Mouse (Mus musculus) hindbrain, embryonic 13.5 days (tissue): Measurements from ENCODE around the gene Slc10a1. TPM values are rescaled to one million over a fixed set of nuclear protein-coding genes. Genes with fewer than 3 reads are reported as not detected.

Source experiments
- ATAC-seq: fragments of 200-750 bp; cut with Nextera tagmentation; 2 replicates; pipeline ENCODE4 v1.8.0; 2017; ENCODE audit warnings: moderate TSS enrichment; ENCODE audit not compliant: low FRiP score
- H3K27ac ChIP-seq: fragments of 300-500 bp; sonication (generic); 2 replicates; pipeline ENCODE4 v1.5.1; 2015; ENCODE audit warnings: inconsistent platforms, mild to moderate bottlenecking, moderate library complexity
- H3K27me3 ChIP-seq: fragments of 300-500 bp; sonication (generic); 2 replicates; pipeline ENCODE4 v1.6.1; 2015; ENCODE audit warnings: mild to moderate bottlenecking, inconsistent platforms
- H3K36me3 ChIP-seq: fragments of 300-500 bp; sonication (generic); 2 replicates; pipeline ENCODE4 v1.6.1; 2015; ENCODE audit warnings: mild to moderate bottlenecking, inconsistent platforms
- H3K4me1 ChIP-seq: fragments of 300-500 bp; sonication (generic); replicated peaks from 2 replicates; pipeline ENCODE4 v1.6.1; 2015; ENCODE audit warnings: inconsistent platforms
- H3K4me2 ChIP-seq: fragments of 300-500 bp; sonication (generic); 2 replicates; pipeline ENCODE4 v1.6.1; 2015; ENCODE audit warnings: inconsistent platforms, mild to moderate bottlenecking, moderate library complexity
- H3K4me3 ChIP-seq: fragments of 300-500 bp; sonication (generic); 2 replicates; pipeline ENCODE4 v1.5.1; 2015; ENCODE audit warnings: mild to moderate bottlenecking, inconsistent platforms
- H3K9ac ChIP-seq: fragments of 300-500 bp; sonication (generic); 2 replicates; pipeline ENCODE4 v1.6.1; 2015; ENCODE audit warnings: mild to moderate bottlenecking, inconsistent platforms
- H3K9me3 ChIP-seq: fragments of 300-500 bp; sonication (generic); 2 replicates; pipeline ENCODE4 v1.6.1; 2016; ENCODE audit warnings: inconsistent platforms
- WGBS: fragments of 180-500 bp; shearing (Covaris S2); methylation state at CpG from one replicate; pipeline ENCODE4 v1.1.7; 2015; 5-methylcytosine and 5-hydroxymethylcytosine counted together
- polyA plus RNA-seq: library from polyadenylated mRNA; unstranded; fragments of >200 nt; fragmentation: Nextera tagmentation; extraction: Ambion mirVana; gene quantifications from 2 replicates; pipeline ENCODE4 v1.2.1, GENCODE M21; 2015

Gene Slc10a1
- polyA plus RNA-seq, result 0.21 and 0.76 TPM in 2 replicates

DNA sequence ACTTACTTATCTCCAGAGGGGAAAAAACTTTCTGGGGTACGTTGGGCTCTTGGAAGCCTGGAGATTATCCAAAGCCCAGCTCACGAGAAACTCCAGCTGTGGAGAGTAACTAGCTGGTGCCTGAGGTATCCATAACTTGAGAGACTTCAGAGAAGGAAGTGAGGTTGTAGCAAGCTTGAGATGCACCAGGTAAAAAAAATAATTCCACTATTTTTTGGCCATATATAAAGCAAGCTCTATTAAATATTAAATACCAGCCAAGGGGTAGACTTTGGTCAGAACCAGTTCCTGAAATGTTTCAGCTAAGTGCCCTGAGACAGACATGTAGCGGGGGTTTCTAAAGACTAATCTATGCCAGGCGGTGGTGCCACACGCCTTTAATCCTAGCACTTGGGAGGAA, at the start of gene Slc10a1:
Slc10a1 (minus strand) TSS at position 101 of the 400 bp plus-strand sequence.
- H3K4me2 ChIP-seq, result no peak within 1 kb of the TSS
- no peaks in the 10 kb centered on the region for H3K36me3 ChIP-seq
- no peak within 1 kb of the TSS for H3K4me3 ChIP-seq
- H3K4me1 ChIP-seq, result no peaks in the 10 kb centered on the region
- no peaks in the 10 kb centered on the region for H3K27me3 ChIP-seq
- no peaks in the 10 kb centered on the region for H3K9me3 ChIP-seq
- ATAC-seq, result no peak
- H3K27ac ChIP-seq, result no peak within 1 kb of the TSS
- H3K9ac ChIP-seq, result no peak within 1 kb of the TSS
- WGBS, result 93% methylated on average over 5 of the region's 5 CpGs

GRCm38 (mm10) chr12:81017624-81018023, 49.1 kb upstream of the Slc10a1 start:
- 91% methylated on average over 12 of the region's 12 CpGs for WGBS
- H3K4me2 ChIP-seq, result no peak overlapping the region
- H3K4me3 ChIP-seq, result no peak overlapping the region
- no peaks in the 10 kb centered on the region for H3K9me3 ChIP-seq
- ATAC-seq, result no peak
- H3K27me3 ChIP-seq, result no peaks in the 10 kb centered on the region
- no peak overlapping the region for H3K9ac ChIP-seq
- H3K4me1 ChIP-seq, result no peaks in the 10 kb centered on the region
- no peak overlapping the region for H3K27ac ChIP-seq
- no peaks in the 10 kb centered on the region for H3K36me3 ChIP-seq

DNA sequence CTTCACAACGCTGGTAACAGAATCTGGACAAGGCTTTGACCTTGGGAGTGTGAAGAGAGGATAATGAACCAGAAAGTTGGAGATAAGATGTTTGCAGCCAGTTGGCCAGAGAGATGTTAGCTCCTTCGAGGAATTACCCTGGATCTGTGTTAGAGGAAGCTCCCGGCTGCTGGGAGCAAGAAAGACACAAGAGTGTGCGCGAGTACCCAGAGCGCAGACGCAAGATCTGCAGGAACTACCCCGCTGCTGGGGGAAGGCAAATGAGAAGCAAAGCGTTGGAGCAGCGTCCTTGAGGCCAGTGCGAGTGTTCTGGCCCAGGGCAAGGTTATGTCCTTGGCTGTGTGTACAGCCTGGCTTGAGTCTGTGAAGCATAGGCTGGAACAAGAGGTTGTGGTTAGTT, 45.0 kb upstream of the Slc10a1 start:
- Histone ChIP-seq H3K9ac (no peak overlapping the region), H3K4me2 (no peak overlapping the region), H3K36me3 (no peaks in the 10 kb centered on the region), H3K4me1 (peaks cover 16% of the 10 kb centered on the region), H3K4me3 (no peak overlapping the region), H3K27me3 (0 out of 2 replicates have a peak, but pooled peaks cover 3% of the 10 kb centered on the region), H3K9me3 (no peaks in the 10 kb centered on the region), H3K27ac (no peak overlapping the region)
- 85% methylated on average over 11 of the region's 11 CpGs for WGBS
- no peak for ATAC-seq

DNA sequence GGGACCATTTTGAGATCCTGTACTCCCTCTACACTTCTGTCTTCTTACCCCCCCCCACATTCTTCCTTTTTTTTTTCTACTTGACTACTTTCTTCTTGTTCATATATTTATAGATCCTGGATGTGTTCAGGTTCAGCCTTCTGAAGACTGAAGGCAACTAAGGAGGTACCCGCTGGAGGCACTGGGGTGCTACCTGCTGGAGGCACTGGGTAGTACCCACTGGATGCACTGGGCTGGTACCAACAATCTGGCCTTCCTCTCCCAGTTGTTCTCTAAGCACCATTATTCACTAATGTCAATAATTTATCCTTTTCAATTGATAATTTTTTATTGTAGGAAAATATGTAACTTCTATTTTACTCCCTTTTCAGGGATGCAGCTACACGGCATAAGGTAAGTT, 43.5 kb upstream of the Slc10a1 start:
- Histone ChIP-seq H3K36me3 (no peaks in the 10 kb centered on the region), H3K4me3 (no peak overlapping the region), H3K27ac (no peak overlapping the region), H3K9me3 (no peaks in the 10 kb centered on the region), H3K4me1 (peaks cover 16% of the 10 kb centered on the region), H3K4me2 (no peak overlapping the region), H3K27me3 (0 out of 2 replicates have a peak, but pooled peaks cover 3% of the 10 kb centered on the region), H3K9ac (no peak overlapping the region)
- ATAC-seq, result no peak
- WGBS, result 93% methylated on average over 2 of the region's 2 CpGs

GRCm38 (mm10) chr12:81009813-81010212, 41.3 kb upstream of the Slc10a1 start:
- 0 out of 2 replicates have a peak, but pooled peaks cover 3% of the 10 kb centered on the region for H3K27me3 ChIP-seq
- H3K27ac ChIP-seq, result no peak overlapping the region
- no peak; the same call in 1 of the 2 replicates for ATAC-seq
- H3K9me3 ChIP-seq, result no peaks in the 10 kb centered on the region
- no peaks in the 10 kb centered on the region for H3K36me3 ChIP-seq
- H3K4me3 ChIP-seq, result no peak overlapping the region
- no peak overlapping the region for H3K9ac ChIP-seq
- H3K4me1 ChIP-seq, result peaks cover 16% of the 10 kb centered on the region
- 0 out of 2 replicates have a peak overlapping the region, but pooled peaks have one; percentile 21 for H3K4me2 ChIP-seq
- 9% methylated on average over 3 of the region's 3 CpGs for WGBS

- Histone ChIP-seq H3K9ac (no peak overlapping the region), H3K4me3 (no peak overlapping the region), H3K27me3 (0 out of 2 replicates have a peak, but pooled peaks cover 14% of the 10 kb centered on the region), H3K4me2 (no peak overlapping the region), H3K9me3 (no peaks in the 10 kb centered on the region), H3K36me3 (no peaks in the 10 kb centered on the region), H3K4me1 (peaks cover 26% of the 10 kb centered on the region), H3K27ac (no peak overlapping the region)
- no peak for ATAC-seq
- 17% methylated on average over 13 of the region's 13 CpGs for WGBS
These were observed 34.5 kb upstream of the Slc10a1 start for GRCm38 (mm10) chr12:81002841-81003635.

DNA sequence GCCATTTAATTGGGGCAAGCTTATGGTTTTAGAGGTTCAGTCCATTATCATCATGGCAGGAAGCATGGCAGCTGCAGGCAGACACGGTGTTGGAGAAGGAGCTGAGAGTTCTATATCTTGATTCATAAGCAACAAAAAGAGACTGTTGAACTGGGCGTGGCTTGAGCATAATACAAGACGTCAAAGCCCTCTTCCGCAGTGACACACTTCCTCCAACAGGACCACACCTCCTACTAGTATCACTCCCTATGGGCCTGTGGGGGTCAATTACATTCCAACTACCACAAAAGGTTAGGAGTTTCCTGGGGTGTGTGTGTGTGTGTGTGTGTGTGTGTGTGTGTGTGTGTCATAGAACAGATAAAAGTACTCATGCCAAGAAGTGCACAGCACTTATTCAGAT, 32.4 kb upstream of the Slc10a1 start:
- WGBS, result 63% methylated on average over 4 of the region's 4 CpGs

DNA sequence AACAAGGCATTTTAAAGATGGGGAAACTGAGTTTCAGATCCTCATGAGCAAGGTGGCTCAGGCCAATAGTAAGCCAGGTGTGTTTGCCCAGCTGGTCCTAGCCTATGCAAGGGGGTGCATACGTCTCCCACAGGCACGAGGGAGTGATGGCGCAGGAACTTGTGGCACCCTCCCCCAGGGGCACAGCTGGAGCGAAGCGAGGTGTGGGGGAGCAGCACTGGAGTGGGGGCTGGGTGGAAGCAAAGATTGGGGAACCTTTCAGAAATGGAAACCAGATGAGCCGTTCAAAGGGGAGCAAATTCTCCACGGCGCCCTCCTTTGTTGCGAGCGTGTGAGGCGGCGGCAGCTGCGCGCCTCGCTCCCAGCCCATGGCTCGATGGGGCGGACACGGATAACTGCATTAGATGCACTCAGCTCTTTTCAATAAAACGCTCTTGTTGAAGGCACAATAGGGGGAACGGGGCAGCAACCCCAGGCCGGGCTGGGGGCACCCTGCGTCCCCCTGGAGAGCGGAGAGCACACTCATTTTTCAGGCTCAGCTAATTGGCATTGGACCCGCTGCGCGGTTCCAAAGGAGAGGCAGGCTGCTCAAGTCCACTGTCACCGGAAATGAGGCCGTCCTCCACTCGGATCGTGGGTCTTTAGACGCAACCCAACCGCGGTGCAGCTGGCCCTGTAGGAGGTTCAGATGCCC, 30.2 kb upstream of the Slc10a1 start:
- Histone ChIP-seq H3K4me1 (peaks cover 26% of the 10 kb centered on the region), H3K9ac (peak overlapping the region; percentile 53), H3K9me3 (no peaks in the 10 kb centered on the region; the same call in 1 of the 2 replicates), H3K27ac (no peak overlapping the region), H3K27me3 (0 out of 2 replicates have a peak, but pooled peaks cover 14% of the 10 kb centered on the region), H3K4me2 (peak overlapping the region; percentile 52), H3K36me3 (no peaks in the 10 kb centered on the region), H3K4me3 (peak overlapping the region; percentile 25)
- 3% methylated on average over 33 of the region's 33 CpGs for WGBS
- peak; percentile 63; the same call in 1 of the 2 replicates for ATAC-seq

More for the DNA sequence above, 32.4 kb upstream of the Slc10a1 start:
- 0 out of 2 replicates have a peak, but pooled peaks cover 14% of the 10 kb centered on the region for H3K27me3 ChIP-seq
- no peaks in the 10 kb centered on the region for H3K36me3 ChIP-seq
- H3K9ac ChIP-seq, result no peak overlapping the region
- no peak overlapping the region for H3K4me2 ChIP-seq
- no peaks in the 10 kb centered on the region; the same call in 1 of the 2 replicates for H3K9me3 ChIP-seq
- no peak overlapping the region for H3K4me3 ChIP-seq
- H3K27ac ChIP-seq, result no peak overlapping the region
- no peak for ATAC-seq
- H3K4me1 ChIP-seq, result peaks cover 26% of the 10 kb centered on the region

GRCm38 (mm10) chr12:80997652-80998051, 29.1 kb upstream of the Slc10a1 start:
- Histone ChIP-seq H3K4me1 (peaks cover 17% of the 10 kb centered on the region), H3K36me3 (no peaks in the 10 kb centered on the region), H3K27me3 (0 out of 2 replicates have a peak, but pooled peaks cover 16% of the 10 kb centered on the region), H3K4me2 (no peak overlapping the region), H3K9me3 (no peaks in the 10 kb centered on the region; the same call in 1 of the 2 replicates), H3K4me3 (no peak overlapping the region), H3K27ac (no peak overlapping the region), H3K9ac (no peak overlapping the region)
- ATAC-seq, result no peak
- WGBS, result 57% methylated on average over 4 of the region's 4 CpGs

DNA sequence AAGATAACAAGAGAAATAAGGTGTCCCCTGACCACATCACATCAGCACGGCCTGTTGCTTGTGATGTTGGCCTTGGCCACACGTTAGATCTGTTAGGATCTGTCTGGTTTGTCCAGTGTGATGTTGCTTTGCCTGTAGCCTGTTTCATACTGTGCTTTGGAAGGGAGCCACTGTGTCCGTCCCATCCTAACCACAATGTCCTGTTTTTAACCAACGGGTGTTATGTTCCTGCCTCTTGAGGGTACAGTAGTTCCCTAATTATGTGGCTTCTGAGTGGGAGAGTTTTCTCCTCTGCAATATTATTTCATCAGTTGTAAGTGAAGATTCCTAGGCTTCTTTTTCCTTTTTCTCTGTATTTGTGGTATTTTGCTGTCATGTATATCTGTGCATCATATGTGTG, 26.8 kb upstream of the Slc10a1 start:
- Histone ChIP-seq H3K9me3 (no peaks in the 10 kb centered on the region; the same call in 1 of the 2 replicates), H3K4me3 (no peak overlapping the region), H3K4me1 (peaks cover 22% of the 10 kb centered on the region), H3K4me2 (no peak overlapping the region), H3K27me3 (peaks cover 21% of the 10 kb centered on the region; the same call in 1 of the 2 replicates), H3K36me3 (no peaks in the 10 kb centered on the region), H3K9ac (no peak overlapping the region), H3K27ac (no peak overlapping the region)
- no peak for ATAC-seq
- WGBS, result 95% methylated on average over 4 of the region's 4 CpGs

DNA sequence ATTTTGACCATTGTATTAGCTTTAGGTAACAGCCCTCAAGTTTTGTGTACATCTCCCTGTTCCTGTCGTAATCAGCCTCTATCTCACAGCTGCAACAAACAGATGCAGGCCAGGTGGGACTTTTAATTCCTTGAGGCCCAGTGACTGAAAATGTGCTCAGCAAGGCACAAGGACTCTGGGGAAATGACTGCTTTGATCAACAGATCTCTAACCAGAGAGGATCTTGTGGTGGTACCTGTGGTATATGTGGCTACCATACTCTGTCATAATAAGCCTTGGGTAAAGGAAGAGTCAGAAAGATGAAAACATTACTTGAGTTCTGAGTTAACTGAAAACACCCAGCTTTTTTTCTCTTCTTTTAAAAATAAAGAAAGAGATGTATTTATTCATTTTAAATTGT, 25.3 kb upstream of the Slc10a1 start:
- Histone ChIP-seq H3K36me3 (no peaks in the 10 kb centered on the region), H3K27ac (no peak overlapping the region), H3K9ac (no peak overlapping the region), H3K27me3 (peaks cover 12% of the 10 kb centered on the region), H3K9me3 (no peaks in the 10 kb centered on the region; the same call in 1 of the 2 replicates), H3K4me1 (peaks cover 12% of the 10 kb centered on the region), H3K4me3 (no peak overlapping the region), H3K4me2 (no peak overlapping the region)
- WGBS, result 88% methylated on average over 1 of the region's 1 CpGs
- ATAC-seq, result no peak

GRCm38 (mm10) chr12:80992540-80993122, 24.1 kb upstream of the Slc10a1 start:
- WGBS, result 79% methylated on average over 8 of the region's 8 CpGs
- no peak overlapping the region for H3K4me3 ChIP-seq
- peaks cover 12% of the 10 kb centered on the region for H3K27me3 ChIP-seq
- no peak overlapping the region for H3K4me2 ChIP-seq
- no peaks in the 10 kb centered on the region; the same call in 1 of the 2 replicates for H3K9me3 ChIP-seq
- no peak for ATAC-seq
- H3K36me3 ChIP-seq, result no peaks in the 10 kb centered on the region
- peaks cover 8% of the 10 kb centered on the region; the same call in 1 of the 2 replicates for H3K4me1 ChIP-seq
- no peak overlapping the region for H3K9ac ChIP-seq
- no peak overlapping the region for H3K27ac ChIP-seq
